Mouse (Mus musculus) spleen, adult 2 months (tissue): Measurements from ENCODE around the gene Ube2g2.

Experiments
- CTCF ChIP-seq: fragments of 200-500 bp; IDR thresholded peaks from 2 replicates; pipeline ENCODE4 v1.5.1; 2011; ENCODE audit warnings: mild to moderate bottlenecking, inconsistent platforms; ENCODE audit not compliant: insufficient read depth, insufficient read length, insufficient replicate concordance; ENCODE audit errors: extremely low read depth
- POLR2A ChIP-seq: fragments of 200-500 bp; IDR thresholded peaks from 2 replicates; pipeline ENCODE4 v1.6.1; 2011; ENCODE audit warnings: low read depth, low read length, inconsistent platforms

- no peak for TF ChIP-seq CTCF
- no peak for TF ChIP-seq POLR2A
Measured at GRCm38 (mm10) chr10:77573162-77573561, 48.9 kb upstream of the Ube2g2 start.
